Mouse (Mus musculus) embryo, embryonic 10.5 days (tissue): Measurements from ENCODE around the gene Chsy1.
A peak's percentile ranks its signal among the peaks of the same experiment; 100 is the strongest.

ENCODE experiments used
- DNase-seq: peaks from one replicate; pipeline ENCODE4 v3.0.0-alpha.2; 2015; ENCODE audit warnings: low spot score

Chsy1 gene

DNA sequence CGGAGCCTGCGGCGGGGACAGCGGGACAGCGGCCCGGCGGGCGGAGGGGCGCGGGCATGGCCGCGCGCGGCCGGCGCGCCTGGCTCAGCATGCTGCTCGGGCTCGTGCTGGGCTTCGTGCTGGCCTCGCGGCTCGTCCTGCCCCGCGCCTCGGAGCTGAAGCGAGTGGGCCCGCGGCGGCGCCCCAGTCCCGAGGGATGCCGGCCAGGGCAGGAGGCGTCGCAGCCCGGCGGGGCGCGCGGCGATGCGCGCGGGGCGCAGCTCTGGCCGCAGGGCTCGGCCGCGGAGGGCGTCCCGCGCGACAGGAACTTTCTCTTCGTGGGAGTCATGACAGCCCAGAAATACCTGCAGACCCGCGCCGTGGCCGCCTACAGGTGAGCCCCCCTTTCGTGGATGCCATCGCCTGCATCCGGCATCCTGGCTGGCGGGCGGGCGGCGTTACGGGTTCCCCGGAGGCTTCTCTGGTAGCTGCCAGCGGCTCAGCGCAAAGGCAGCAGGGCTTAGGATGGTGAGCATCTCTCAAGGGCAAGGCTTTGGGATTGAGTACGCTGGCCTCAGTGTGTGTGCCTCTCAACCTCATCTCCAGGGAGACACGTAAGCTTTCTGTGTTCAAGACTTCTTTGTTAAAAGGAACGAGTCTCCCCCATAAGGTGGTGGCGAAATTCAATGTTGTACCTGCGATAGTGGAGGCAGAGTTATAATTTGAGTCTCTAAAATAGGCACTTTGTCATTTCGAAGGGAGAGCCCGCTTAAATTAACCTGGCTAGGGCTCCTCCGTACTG, 730 bp downstream of the Chsy1 start:
- peak; percentile 62 for DNase-seq

- peak; percentile 58 for DNase-seq
Observed at GRCm38 (mm10) chr7:66110636-66111112, 1.4 kb downstream of the Chsy1 start.

DNA sequence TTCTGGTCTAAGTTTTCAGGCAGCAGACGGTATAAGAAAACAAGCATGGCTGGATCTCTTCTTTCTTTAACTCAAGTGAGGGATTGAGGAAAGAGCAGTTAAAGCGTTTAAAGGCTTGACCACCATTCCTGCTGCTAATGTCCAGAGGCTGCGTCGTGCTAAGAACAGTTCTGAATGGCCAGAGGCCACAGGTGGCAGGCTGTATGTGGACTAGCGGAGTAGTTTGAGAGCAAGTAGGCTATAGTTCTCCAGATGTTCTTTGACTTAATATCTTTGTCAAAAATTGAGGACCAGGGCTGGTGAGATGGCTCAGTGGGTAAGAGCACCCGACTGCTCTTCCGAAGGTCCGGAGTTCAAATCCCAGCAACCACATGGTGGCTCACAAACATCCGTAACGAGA, 1.9 kb downstream of the Chsy1 start:
- no peak for DNase-seq

GRCm38 (mm10) chr7:66113561-66113960, 4.2 kb downstream of the Chsy1 start:
- no peak for DNase-seq

GRCm38 (mm10) chr7:66115821-66116343, 6.6 kb downstream of the Chsy1 start:
- no peak for DNase-seq

DNA sequence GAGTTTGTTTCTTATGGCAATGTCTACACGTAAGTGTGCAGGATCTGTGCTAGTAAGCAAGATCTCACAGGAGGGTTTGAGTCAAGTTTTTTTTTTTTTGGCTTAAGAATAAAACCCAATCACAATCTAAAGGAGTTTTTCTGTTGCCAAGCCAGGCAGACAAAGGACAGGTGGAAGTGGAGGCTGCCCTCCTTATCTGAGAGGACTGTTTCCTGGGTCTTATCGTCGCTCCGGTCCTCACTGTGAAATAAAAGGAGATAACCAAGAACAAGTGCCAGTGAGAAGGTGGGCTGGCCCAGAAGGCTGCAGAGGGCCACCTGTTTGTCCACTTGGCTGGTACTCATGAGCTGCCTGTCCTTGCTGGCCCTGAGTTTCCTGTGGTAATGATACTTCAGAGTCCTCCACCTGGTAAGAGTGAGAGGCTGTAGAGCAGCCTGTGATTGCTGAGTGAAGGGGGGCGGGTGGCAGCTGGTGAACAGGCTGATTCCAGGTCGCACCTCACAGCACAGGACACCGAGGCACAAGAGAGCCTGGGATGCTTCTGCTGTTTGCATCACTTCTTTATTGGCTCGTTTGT, 7.7 kb downstream of the Chsy1 start:
- DNase-seq = no peak

DNA sequence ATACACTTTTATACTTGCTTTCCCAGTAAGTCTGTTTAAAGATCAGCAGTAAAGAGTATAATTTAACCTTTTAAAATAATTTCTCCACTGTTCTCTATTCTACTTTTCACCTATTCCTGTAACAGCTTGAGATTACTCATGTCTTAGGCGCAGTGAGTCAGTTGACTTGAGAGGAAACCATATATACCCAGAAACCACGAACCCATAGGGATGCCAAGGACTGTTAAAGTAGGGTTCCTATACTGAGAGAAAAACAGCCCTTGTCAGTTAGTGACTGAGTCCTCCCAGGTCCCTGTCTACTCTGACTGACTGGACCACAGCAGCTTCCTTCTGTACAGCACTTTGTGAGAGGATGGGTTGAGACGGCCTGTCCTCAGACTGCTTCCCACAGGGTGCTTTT, 8.7 kb downstream of the Chsy1 start:
- DNase-seq = no peak

DNA sequence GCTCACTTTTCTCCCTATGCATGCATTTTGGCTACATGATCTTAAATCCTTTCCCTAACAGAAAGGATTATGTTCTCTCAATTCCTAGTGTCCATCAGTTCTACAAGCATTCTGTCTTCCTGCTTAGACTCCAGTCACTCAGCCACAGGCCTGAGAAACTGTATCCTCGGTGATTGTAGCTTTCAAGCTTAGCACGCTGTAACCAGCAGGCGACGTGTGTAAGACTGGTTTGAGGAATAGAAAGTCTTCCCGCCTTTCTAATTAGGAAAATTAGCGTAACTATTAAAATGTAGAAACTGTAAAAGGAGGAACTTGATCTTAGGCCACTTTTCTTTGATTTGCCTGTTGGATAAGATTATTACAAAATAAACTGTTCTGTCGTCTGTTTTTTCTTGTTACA, 9.5 kb downstream of the Chsy1 start:
- DNase-seq = no peak

DNA sequence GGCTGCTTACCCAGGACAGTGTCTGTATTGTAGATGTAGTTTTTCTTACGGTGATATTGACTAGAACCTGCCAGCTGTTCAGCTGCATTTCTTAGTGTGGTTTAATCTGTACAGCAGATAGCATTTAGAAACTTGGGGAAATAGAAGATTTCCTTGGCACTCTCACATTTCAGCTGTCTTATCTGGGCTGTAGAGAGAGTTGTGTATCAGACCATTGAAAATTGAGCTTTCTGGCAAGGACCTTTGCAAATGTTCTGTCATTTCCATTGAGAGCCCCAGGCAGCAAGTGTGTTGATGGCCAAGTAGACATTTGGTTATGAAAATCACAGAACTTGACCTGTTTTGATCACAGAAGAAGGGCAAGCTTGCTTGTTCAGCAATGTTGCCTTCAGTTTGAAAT, 10.8 kb downstream of the Chsy1 start:
- no peak for DNase-seq

DNA sequence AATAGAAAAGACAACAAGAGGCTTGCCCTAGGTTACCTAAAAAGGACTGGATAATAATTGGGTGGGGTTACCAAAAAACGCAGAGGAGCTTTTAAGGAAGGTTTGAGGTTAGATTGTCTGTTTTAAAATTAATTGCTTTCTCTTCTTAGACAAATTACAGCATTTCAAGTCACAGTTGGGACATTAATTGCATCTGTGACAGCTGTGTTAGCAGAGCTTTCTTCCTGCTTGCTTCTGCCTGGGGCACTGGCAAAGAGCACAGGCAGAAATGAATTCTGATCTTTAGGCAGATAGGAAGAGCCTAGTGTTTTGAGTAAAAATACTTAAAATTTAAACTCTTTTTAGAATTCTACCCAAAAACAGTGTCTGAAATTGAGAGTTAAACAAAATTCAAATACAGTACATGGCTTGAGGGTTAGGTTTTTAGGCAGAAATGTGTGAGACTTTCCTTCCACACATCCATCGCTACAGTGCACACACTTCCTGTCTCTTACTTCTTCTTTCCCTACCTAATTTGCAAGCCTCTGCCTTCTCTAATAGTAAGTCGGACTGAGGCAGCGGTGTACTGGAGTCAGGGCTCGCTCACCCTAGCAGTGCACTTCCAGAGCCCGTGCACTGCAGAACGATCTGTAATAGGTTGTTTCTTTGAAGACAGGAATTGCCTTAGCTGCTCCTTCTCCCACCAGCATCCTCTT, 11.5 kb downstream of the Chsy1 start:
- no peak for DNase-seq

DNA sequence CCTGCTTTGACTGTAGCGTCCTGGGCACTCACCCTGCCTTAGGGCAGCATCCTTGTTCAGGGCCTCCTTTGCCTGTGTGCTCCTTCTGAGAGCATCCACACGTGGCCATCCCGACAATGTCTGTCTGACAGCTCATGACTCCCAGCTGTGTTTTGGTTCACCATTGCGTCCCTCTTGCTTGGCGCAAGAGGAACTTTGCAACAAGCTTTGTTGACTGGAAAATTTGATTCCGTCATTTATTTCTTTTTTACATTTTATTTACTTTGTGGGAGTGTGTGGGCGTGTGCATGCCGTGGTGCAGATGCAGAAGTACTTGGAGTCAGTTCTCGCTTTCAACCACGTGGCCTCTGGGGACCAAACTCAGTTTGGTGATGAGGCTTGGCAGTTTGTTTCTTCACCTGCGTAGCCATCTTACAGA, 15.2 kb downstream of the Chsy1 start:
- DNase-seq = no peak

GRCm38 (mm10) chr7:66125368-66125767, 16.1 kb downstream of the Chsy1 start:
- no peak for DNase-seq

DNA sequence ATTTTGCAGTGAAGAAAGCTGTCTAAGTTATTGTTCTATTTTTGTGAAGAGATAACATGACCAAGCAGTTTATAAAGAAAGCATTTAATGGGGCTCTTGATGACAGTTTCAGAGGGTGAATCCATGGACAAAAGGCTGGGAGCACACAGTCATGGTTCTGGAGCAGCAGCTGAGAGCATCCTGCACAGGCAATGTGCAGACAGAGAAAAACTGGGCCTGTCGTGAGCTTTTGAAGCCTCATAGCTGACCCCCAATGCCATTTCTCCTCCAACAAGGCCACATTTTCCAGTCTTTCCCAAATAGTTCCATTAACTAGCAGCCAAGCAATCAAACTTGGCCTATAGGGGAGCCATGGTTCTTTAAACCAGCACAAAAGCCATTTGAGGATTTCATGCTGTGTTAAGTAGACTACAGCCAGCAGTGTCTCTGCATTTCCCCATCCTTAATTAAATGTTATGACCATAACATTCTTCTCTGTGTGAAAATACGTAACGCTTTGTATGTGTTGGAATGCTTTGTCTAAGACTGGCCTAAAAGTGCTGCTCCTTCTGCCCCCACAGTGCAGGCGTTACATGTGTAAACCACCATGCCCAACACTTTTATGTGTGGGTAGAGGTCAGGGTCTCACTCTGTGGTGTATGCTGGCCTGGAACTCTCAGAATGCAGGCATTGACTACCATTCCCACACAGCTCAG, 18.8 kb downstream of the Chsy1 start:
- peak; percentile 49 for DNase-seq

DNA sequence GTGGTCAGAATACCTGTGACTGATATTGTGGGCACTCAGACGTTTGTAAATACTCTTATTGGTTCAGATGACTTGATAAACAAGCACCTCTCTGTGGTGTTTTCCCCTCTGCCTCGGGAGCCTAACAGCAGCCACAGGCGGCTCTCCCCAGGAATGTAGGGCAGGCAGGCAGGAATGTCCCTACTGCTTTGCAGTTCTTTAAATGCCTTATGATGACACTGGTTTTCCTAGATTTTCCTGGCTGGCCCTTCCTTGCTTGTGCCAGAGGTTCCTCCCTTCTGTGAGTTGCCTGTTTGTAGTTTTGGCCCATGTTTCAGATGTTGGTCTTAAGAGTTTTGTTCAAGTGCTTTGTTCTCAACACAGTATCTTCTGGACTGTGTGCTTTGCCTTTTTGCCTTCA, 19.5 kb downstream of the Chsy1 start:
- no peak for DNase-seq

DNA sequence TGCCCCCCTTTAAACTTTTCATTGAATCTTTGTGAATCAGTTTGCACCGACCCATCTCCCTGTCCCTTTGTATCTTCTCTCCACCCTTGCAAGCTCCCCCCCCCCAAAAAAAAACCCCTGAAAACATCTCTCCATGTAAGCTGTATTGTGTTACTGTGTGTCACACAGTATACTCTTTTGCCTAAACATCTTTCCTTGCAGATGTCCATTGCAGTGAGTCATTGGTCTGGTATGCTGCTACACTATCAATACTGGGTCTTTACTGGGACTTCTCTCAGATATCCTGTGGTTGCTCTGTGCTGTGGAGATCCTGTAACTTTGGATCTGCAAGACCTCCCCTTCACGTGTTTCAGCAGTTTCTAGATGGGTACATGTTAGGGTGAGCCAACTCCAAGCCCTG, 21.0 kb downstream of the Chsy1 start:
- no peak for DNase-seq

DNA sequence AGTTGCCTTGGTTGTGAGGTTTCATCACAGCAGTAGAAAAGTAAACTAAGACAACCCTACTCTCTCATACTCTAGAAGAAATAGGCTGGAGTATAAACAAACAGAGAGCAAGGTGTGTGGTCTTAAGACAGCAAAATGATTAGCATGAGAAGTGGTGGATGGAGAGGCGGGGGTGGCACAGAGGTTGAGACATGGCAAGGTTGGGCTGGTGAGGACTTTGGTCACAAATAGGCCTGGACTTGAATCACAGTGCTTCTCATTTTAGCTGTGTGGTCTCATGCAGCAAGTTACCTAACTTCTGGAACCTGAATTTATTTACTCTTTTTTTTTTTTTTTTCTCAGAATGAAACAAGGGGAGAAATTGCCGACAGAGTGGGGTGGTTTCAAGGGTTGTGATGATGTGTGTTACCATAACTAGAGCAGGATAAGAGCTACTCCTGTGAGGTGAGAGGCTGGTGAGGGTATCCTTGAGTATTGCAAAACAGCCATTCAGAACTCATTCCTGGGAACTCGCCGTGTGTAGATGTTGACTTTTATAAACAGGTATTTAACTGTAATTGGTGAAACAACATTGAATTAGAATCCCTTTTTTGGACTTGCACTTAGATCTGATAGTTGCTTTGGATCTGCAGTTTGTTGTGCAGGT, 22.6 kb downstream of the Chsy1 start:
- DNase-seq = no peak

GRCm38 (mm10) chr7:66134154-66134553, 24.8 kb downstream of the Chsy1 start:
- no peak for DNase-seq

DNA sequence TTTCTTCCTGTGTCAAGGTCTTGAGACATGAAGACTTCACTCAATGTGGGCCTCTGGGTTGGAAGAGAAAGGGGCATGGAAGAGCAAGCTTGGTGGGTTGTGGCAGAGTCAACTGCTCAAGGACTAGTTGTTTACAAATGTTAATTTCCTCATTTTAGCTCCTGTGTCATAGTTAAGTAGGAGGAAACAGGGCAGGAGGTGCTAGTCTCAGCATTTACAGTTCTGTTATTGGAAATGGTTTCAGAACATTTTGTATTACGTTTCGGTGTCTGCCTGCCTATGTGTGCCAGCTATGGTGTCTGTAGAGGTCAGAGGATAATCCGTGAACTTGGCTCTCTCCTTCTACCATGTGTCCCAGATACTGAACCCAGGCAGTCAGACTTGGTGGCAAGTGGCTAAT, 26.3 kb downstream of the Chsy1 start:
- DNase-seq = no peak

DNA sequence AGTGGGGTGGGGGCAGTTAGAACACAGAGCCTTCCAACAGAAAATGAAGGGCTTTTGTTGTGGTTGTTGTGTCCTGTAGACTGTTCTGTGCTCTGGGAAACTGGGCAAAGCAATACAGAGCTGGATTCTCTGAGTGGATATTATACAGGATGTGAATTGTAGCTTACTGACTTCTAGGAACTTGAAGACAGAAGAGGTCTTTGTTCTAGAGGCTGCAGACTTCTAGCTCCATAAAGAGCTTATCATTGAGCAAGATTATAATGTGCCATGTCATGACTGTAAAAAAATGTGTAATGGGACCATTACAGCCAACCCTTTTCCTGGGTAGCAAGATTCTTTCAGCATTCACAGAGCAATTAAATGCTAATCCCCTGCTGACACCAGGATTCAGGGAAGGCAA, 26.9 kb downstream of the Chsy1 start:
- no peak for DNase-seq

DNA sequence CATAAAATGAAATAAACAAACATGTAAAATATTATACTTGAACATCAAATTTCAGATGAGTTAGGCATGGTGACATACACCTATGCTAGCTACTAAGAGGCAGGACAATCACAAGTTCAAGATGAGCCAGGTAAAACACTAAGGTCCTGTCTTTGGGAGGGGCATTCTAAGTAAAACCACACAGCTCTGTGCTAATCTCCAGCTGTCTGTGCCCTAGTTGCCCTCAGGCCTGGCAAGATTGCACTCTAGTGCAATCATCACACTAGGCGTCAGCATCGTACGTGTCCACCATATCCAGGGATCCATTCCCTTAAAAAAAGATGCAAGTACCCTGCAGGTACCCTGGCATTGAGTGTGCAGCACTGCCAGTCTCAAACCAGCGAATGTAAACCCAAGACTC, 28.0 kb downstream of the Chsy1 start:
- no peak for DNase-seq

- DNase-seq = no peak
Observed at GRCm38 (mm10) chr7:66138301-66138700, 29.0 kb downstream of the Chsy1 start.

DNA sequence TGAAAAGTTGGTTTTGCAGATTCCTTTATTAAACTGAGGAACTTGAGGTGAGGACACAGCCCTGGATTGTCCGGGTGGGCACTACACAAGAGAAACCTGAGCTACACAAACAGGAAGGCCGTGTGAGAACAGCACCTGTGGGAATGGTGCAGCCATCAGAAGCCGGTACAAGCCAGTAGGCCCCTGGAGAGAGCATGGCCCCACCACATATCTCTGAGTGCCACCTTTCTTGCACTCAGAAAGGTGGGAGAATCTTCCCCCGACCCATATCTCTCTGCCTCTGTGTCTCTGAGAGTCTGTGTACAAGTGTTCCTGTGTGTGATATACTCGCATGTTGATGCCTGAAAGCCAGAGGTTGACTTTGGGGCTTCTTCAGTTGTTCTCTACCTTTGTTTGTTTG, 29.6 kb downstream of the Chsy1 start:
- DNase-seq = no peak
